Mouse (Mus musculus) ovary, postnatal 36 days (tissue): ENCODE data around the gene Il24.

ENCODE experiments used
- DNase-seq: peaks from one replicate; pipeline ENCODE4 v3.0.0; 2022; ENCODE audit warnings: low spot score, mixed read lengths

The Il24 gene

GRCm38 (mm10) chr1:130887354-130887753, at the start of gene Il24:
Gene Il24, minus strand, starts transcription at chr1:130887454.
- DNase-seq = no peak

GRCm38 (mm10) chr1:130936351-130936750, 49.1 kb upstream of the Il24 start:
- no peak for DNase-seq

GRCm38 (mm10) chr1:130926484-130926883, 39.2 kb upstream of the Il24 start:
- no peak for DNase-seq

DNA sequence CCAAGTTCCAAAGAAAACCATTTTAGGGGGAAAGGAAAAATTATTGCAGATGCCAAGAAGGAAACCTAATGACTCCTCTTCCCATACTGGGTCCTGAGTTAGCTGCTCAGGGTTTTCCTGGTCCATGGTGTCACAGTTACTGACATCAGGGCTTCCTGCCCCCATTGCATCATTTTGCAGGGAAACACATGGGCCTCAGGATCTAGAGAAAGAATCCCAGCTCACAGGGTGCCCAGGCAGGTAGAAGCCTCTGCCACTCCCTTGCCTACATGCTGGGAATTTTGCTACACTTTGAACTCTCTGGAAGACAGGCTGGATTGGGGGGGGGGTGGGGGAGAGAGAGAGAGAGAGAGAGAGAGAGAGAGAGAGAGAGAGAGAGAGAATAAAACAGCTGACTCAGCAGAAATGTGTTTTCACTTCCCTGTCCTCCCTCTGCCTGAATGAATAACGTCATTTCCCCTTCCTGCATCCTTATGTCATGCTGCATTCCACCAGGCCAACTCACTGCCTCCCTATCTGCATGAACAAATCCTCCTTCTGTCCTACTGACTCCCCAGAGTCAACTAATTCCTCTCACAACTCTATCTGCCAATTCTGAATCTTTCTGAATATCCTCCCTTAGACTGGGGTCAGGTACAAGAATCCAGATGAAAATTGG, 31.2 kb upstream of the Il24 start:
- no peak for DNase-seq

- no peak for DNase-seq
These were observed 24.3 kb upstream of the Il24 start, which contains the start of gene Il20 for GRCm38 (mm10) chr1:130911401-130912010. Gene Il20, minus strand, starts transcription at chr1:130911451.

DNA sequence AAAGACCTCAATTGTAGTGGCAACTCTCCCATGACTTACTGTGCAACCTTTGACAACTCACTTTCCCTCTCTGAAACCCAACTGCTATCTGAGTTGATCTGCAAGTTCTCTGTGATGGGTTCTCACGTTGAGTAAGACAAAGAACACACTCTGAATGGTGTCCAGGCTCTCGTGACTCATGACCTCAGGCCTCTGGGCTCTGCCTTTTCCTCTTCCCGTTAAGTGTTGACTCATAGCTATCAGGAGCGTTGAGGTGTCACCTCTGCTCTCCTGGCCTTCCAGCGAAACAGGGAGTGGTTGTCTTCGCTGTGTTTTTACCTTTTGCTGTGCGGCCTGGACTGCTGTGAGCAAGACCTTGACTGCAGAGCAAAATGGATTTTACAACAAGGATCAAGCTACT, 15.3 kb upstream of the Il24 start:
- DNase-seq = no peak

DNA sequence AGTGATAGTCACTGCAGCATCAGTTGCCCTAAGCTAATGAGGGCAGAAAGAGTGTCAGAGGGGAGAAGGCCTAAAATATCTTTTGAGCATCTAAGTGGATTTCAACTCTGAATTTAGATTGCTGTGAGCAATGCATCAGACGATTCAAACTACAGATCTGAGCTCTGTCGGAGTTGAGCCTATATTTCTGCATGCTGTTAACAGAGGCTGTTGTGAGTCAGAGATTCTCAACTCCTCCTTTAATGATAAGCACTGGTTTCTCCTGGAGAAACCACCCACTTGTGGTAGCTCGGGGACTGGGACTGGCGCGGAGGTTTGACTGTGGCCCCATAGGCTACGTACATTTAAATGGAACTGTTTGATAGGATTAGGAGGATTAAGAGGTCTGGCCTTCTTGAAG, 7.2 kb upstream of the Il24 start:
- no peak for DNase-seq

DNA sequence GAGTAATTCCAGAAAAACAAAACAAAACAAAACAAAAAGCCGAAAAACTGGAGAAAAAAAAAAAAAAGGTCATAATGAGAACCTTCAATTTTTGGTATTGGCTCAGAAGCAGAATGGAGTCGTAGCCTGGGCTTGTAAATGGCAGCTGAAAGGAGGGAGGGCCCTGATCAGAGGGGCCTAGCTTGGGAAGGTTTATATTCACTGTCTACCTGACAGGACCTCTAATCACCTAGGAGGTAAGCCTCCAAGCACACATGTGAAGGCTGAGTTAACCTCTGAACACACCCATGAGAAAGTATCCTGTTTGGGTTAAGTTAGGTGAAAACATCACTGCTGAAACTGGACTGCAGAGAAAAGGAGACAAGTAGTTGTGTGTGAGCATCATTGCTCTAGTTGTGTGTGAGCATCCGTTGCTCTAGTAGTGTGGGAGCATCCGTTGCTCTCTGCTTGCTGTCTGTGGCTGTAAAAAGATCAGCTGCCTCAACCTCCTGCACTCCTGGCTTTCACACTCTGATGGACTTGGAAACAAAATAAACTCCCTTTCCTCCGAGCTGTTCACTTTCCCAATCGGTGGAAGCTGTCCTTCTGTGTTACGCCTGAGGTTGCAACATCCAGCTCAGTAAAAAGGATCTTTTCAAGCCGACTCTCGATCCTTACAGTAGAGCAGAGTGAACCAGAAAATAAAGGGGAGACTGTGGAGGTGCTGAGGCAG, 6.2 kb upstream of the Il24 start:
- DNase-seq = no peak

- no peak for DNase-seq
These were observed 5.2 kb upstream of the Il24 start for GRCm38 (mm10) chr1:130892446-130892845.

DNA sequence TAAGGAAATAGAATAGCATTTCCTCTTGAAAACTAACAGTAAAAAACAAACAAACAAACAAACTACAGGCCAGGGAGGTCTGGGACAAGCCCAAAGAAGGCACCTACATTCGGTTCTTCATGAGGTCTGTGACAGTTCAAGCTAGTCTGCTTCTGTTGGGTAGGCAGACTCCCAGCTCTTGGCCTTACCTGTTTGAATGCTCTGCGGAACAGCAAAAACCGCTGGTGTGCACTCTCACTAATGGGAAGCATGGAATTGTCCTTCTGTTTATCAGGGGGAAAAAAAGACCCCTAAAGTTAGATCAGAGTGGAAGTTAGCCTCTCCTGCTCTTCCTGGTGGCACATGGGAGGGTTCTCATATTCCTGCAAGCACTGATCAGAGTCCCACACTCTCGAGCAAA, 4.1 kb downstream of the Il24 start:
- no peak for DNase-seq

DNA sequence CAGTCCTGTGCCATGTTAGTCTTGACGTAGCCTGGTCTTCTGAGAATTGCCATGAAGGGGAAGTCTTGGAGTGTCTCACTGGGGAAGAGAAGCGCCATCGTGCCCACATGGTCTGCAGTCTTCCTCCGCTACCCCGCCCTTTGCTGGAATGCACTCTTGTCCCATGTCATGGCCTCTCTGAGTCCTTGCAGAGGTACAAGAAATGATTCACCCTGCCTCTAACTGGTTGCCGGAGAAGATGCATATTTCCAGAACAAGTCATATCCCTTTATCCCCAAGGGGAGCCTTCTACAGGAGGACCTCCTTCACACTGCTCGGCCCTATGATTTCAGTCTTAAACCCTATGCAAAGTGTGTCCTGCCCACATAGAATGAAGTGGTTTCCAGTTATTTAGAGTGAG, 7.3 kb downstream of the Il24 start:
- no peak for DNase-seq

DNA sequence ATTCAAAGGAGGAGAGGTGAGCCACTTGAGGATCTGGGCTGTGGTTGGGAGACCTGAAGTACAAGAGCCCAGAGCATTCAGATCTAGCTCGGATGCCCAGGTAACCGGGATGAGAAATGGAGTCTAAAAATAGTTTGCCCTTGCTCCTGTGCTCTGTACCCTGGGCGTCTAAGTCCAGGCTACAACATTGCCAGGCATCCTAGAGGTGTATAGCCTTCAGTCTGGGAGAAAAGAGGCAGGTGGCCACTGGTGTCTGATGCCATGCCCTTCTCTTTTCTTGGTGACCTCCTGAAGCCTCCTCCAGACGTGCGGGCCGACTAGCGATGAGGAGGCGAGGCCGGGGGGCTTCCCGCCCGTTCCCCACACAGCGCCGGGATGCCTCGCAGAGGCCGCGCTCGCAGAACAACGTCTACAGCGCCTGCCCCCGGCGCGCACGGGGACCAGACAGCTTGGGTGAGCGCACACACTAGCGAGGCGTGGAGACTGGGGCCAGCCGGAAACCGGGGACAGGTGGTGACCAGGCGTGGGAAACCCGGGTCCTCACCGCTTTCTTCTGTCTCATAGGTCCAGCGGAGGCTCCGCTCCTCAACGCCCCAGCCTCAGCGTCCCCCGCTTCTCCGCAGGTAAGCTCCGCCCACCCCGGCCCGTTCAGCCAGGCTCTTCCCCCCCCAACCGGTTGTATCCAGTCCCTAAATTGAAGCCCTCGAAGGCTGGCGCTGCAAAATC, 9.2 kb downstream of the Il24 start:
- no peak for DNase-seq

- DNase-seq = no peak
These were observed 10.2 kb downstream of the Il24 start for GRCm38 (mm10) chr1:130876931-130877509.

- no peak for DNase-seq
These were observed 11.3 kb downstream of the Il24 start for GRCm38 (mm10) chr1:130875910-130876309.

- no peak for DNase-seq
These were observed 12.1 kb downstream of the Il24 start for GRCm38 (mm10) chr1:130875139-130875538.

DNA sequence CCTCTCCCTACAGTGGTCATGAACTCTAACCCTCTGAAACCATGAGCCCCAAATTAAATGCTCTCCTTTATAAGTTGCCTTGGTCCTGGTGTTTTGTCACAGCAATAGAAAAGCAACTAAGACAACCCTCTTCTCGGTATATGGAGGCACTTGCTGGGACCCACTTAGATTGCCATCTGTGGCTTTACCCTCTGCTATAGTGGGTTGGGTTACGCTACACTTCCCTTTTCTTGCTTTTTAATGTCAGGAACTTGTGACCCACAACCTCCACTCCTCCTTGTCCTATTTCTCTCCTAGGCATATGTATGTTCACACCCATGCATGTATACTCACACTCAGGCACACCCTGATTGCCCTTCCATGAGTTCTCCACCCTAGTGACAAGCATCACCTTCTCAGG, 14.3 kb downstream of the Il24 start:
- no peak for DNase-seq

GRCm38 (mm10) chr1:130865541-130866221, 21.6 kb downstream of the Il24 start, which contains the start of gene Fcmr:
Gene Fcmr, plus strand, starts transcription at chr1:130865669.
- no peak for DNase-seq

DNA sequence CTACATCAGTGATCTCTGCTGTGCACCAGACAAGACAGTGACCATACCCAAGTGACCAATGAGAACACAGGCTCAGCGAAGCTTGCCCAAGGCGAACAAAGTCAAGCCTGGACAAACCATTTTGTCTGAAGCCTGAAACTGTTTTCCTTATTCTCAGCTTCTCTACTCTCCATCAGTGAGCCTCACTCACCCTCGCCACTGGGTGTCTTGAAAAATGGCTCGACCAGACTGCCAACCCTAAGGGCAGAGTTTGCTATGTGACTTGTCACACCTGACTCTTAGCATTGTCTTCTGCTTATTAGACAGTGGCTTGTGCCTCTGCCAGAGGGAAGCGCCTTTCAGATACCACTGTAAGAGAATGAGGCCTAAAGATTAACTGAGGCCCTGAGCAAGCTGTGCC, 22.5 kb downstream of the Il24 start:
- DNase-seq = no peak

DNA sequence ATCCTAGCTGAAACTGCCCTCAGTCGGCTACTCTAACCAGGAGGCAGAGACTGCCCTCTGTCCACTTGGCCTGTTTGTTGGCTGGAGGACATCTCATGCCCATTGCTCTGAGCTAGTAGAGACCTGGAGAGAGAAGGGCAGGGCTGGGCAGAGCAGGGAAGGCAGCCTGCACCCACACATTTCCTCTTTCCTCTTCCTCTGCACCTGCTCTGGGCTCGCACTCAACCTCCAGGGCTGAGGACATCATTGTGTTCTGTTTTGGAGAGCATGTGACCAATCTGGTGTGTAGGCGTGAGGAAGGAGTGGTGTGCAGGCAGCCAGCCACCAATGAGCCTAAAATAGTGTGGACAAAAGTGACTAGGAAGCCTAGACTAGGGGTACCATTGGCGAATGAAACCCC, 23.0 kb downstream of the Il24 start:
- no peak for DNase-seq

DNA sequence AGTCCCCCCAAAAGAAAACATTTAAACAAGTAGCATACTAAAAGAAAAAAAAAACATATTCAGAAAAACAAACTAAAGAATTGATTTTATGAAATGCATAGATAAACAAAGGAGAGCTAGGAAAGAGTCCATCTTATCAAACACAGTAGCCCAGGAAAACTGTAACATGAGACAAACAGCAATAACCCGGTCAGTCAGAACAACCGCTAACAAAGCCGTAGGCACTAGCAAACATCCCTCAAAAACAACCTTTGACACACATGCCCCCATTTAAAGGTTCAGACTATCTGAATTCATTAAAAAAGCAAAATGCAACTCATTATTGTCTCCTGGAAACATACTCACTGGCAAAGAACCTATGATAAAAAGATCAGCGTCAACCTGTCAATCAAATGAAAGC, 29.8 kb downstream of the Il24 start:
- no peak for DNase-seq

GRCm38 (mm10) chr1:130855723-130856122, 31.5 kb downstream of the Il24 start:
- no peak for DNase-seq

GRCm38 (mm10) chr1:130854819-130855218, 32.4 kb downstream of the Il24 start:
- no peak for DNase-seq
